Comparison of ENCODE assay signal across 26 mouse cellular contexts in the genomic region with DNA sequence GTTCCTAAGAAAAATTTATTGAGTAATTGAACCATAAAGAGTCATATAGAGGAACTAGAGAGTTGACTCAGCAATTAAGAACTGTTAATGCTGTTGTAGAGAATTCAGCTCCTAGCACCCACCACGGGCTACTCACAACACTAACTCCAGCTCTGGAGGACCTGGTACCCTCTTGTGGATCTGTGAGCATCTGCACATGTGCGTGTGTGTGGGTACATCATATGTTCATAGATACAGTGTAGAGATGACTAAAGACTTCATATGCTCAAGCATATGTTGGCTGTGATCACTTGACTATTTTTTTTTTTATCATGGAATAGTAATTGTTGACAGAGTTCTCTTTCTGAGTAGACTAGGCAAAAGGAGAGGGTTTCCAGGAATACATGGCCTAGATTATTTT.
"Had no signal": no experiment of that assay in that cellular context is flagged by ENCODE, and none has a peak within 500 bp of the region (broad histone marks: within the 10 kb centered on the region; RNA-seq: fewer than 3 reads in every experiment).

No protein-coding gene starts in this region.

- H3K27ac ChIP-seq: gastrocnemius, adult 2 months; heart, adult 2 months; heart, embryonic 13.5 days; heart, embryonic 15.5 days; hindbrain, embryonic 13.5 days; kidney, embryonic 15.5 days; kidney, postnatal 0 days; layer of hippocampus, adult 2 months; limb, embryonic 13.5 days; limb, embryonic 15.5 days; liver, embryonic 12.5 days; liver, embryonic 14.5 days had no signal

- H3K4me2 ChIP-seq: heart, embryonic 11.5 days; heart, embryonic 13.5 days; heart, embryonic 15.5 days; hindbrain, embryonic 13.5 days; kidney, embryonic 15.5 days; limb, embryonic 13.5 days; limb, embryonic 15.5 days; liver, embryonic 12.5 days had no signal

- H3K9ac ChIP-seq: heart, embryonic 13.5 days; heart, embryonic 15.5 days; hindbrain, embryonic 13.5 days; kidney, embryonic 15.5 days; limb, embryonic 13.5 days; limb, embryonic 15.5 days; liver, embryonic 12.5 days; liver, embryonic 14.5 days had no signal

- H3K9me3 ChIP-seq: heart, embryonic 13.5 days; heart, embryonic 15.5 days; hindbrain, embryonic 13.5 days; kidney, embryonic 15.5 days; limb, embryonic 13.5 days; limb, embryonic 15.5 days; liver, embryonic 12.5 days had no signal

- H3K4me1 ChIP-seq: heart, embryonic 13.5 days; heart, embryonic 15.5 days; hindbrain, embryonic 13.5 days; kidney, embryonic 15.5 days; limb, embryonic 13.5 days; limb, embryonic 15.5 days; liver, embryonic 12.5 days had no signal

- H3K4me3 ChIP-seq: gastrocnemius, adult 2 months; heart, adult 2 months; heart, embryonic 13.5 days; heart, embryonic 15.5 days; hindbrain, embryonic 13.5 days; kidney, embryonic 15.5 days; layer of hippocampus, adult 2 months; limb, embryonic 13.5 days; limb, embryonic 15.5 days; liver, embryonic 12.5 days had no signal

- H3K27me3 ChIP-seq: heart, embryonic 13.5 days; heart, embryonic 15.5 days; hindbrain, embryonic 13.5 days; kidney, embryonic 15.5 days; limb, embryonic 13.5 days; limb, embryonic 15.5 days; liver, embryonic 12.5 days had no signal

- ATAC-seq: hindbrain, embryonic 16.5 days; intestine, embryonic 16.5 days; liver, embryonic 12.5 days had no signal

- DNase-seq: gastrocnemius, adult 2 months; gastrocnemius, postnatal 10 days; gastrocnemius, postnatal 25 days; heart, adult 11 months; heart, adult 2 months; heart, postnatal 14 days; heart, postnatal 36 days; kidney, adult 11 months; kidney, adult 2 months; kidney, adult 9 months; kidney, postnatal 14 days; kidney, postnatal 4 days; left cerebral cortex, postnatal 4 days had no signal
